ENCODE assay signal across 23 mouse cellular contexts in the genomic region with DNA sequence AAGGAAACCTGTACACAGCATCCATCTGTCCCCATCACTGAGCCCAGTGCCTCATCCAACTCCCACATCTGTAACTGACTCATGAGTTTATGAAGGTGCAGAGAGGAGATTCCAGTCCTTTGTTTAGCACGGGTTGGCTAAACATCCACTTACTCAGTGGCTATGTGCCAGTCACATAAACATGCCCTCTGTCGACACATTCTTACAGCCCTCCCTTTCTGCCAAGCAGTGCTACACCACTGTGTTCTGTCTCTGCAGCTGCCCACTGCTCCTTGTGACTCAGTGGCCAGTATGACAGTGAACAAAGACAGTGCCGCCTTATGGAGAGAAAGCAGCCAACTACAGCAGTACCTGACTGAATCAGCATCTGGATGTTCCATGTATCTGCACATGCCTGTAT. TPM values are rescaled to one million over a fixed set of nuclear protein-coding genes. Genes with fewer than 3 reads are reported as not detected.
DNase-seq lines count a peak whose midpoint lies in the region; ATAC-seq and TF ChIP-seq lines count a peak whose summit lies in the region.
"Had no signal": no experiment of that assay in that cellular context is flagged by ENCODE, and none has a peak within 500 bp of the region (broad histone marks: within the 10 kb centered on the region; RNA-seq: fewer than 3 reads in every experiment).

No protein-coding gene starts in this region.

- H3K4me1 ChIP-seq in lung, embryonic 14.5 days (ENCODE audit: insufficient read depth): no peaks in the 10 kb centered on the region
- H3K4me1 ChIP-seq in MEL (ENCODE audit: control insufficient read depth in 1 of 2, insufficient read depth in 2 of 2, low read length in 2 of 2): no peaks in the 10 kb centered on the region
- H3K4me1 ChIP-seq in intestine, embryonic 16.5 days (ENCODE audit: control insufficient read depth, insufficient read depth, low read length): no peaks in the 10 kb centered on the region
- H3K4me1 ChIP-seq: forebrain, embryonic 13.5 days; heart, embryonic 13.5 days; hindbrain, embryonic 15.5 days; limb, embryonic 15.5 days; liver, embryonic 15.5 days; neural tube, embryonic 13.5 days had no signal

- peak; percentile 26 for DNase-seq in lung, embryonic 14.5 days
- DNase-seq in lung, postnatal 25 days (ENCODE audit: low spot score): no peak
- DNase-seq in 3134 (ENCODE audit: extremely low read depth, insufficient read length, low spot score) (peak; percentile 69), MEL (ENCODE audit: low read depth, low spot score) (peak; percentile 32)
- no peak for DNase-seq in urinary bladder, postnatal 36 days (ENCODE audit: low spot score in 2 of 2)
- no peak for DNase-seq in gastrocnemius, adult 8-10 months (ENCODE audit: low spot score in 2 of 2)
- no peak for DNase-seq in layer of hippocampus, adult 9-10 months (ENCODE audit: low spot score)
- DNase-seq: adrenal gland, postnatal 36 days; cerebellum, adult 18-20 months; cerebellum, postnatal 25 days; embryo, embryonic 11 days; heart, postnatal 4 days; kidney, adult 11 months; kidney, postnatal 10 days; thymus, postnatal 36 days had no signal

- WGBS in lung, embryonic 14.5 days: 60% methylated on average over 3 of the region's 3 CpGs
- WGBS in intestine, embryonic 16.5 days: 58% methylated on average over 3 of the region's 3 CpGs

- TF ChIP-seq POLR2A in MEL (IDR thresholded peaks at IDR 0.05; ENCODE audit: control insufficient read depth in 1 of 2, insufficient read depth in 1 of 2, low read depth in 1 of 2, low read length in 2 of 2, poor library complexity in 1 of 2): no peak

- H3K27me3 ChIP-seq in lung, embryonic 14.5 days (ENCODE audit: insufficient read depth, low read length): no peaks in the 10 kb centered on the region
- H3K27me3 ChIP-seq in MEL (ENCODE audit: control insufficient read depth in 1 of 2, insufficient read depth in 2 of 2, low read length in 2 of 2): no peaks in the 10 kb centered on the region
- no peaks in the 10 kb centered on the region for H3K27me3 ChIP-seq in intestine, embryonic 16.5 days (replicated peaks; ENCODE audit: control insufficient read depth, insufficient read depth, low read length)
- H3K27me3 ChIP-seq: forebrain, embryonic 13.5 days; heart, embryonic 13.5 days; hindbrain, embryonic 15.5 days; limb, embryonic 15.5 days; liver, embryonic 15.5 days; midbrain, embryonic 12.5 days; neural tube, embryonic 13.5 days had no signal

- H3K27ac ChIP-seq in lung, embryonic 14.5 days (ENCODE audit: low read depth): no peak overlapping the region
- no peak overlapping the region for H3K27ac ChIP-seq in MEL (ENCODE audit: control insufficient read depth, low read depth, low read length)
- no peak overlapping the region for H3K27ac ChIP-seq in intestine, embryonic 16.5 days (ENCODE audit: low read length)
- H3K27ac ChIP-seq: forebrain, embryonic 13.5 days; heart, embryonic 13.5 days; hindbrain, embryonic 15.5 days; limb, embryonic 15.5 days; liver, embryonic 15.5 days; midbrain, embryonic 12.5 days; neural tube, embryonic 13.5 days had no signal

- H3K9me3 ChIP-seq in lung, embryonic 14.5 days (ENCODE audit: low read depth, low read length): no peaks in the 10 kb centered on the region
- no peaks in the 10 kb centered on the region for H3K9me3 ChIP-seq in MEL (replicated peaks; ENCODE audit: insufficient read depth, low read length)
- H3K9me3 ChIP-seq in intestine, embryonic 16.5 days (ENCODE audit: control insufficient read depth, low read length): no peaks in the 10 kb centered on the region
- H3K9me3 ChIP-seq: forebrain, embryonic 13.5 days; heart, embryonic 13.5 days; hindbrain, embryonic 15.5 days; limb, embryonic 15.5 days; liver, embryonic 15.5 days; midbrain, embryonic 12.5 days had no signal

- TF ChIP-seq EP300 in MEL (IDR thresholded peaks at IDR 0.05; ENCODE audit: low read depth in 1 of 2, low read length in 2 of 2): no peak; a peak in 1 of 4 replicates

- no peak overlapping the region for H3K9ac ChIP-seq in lung, embryonic 14.5 days
- H3K9ac ChIP-seq in MEL (ENCODE audit: control insufficient read depth, low read depth, low read length, poor library complexity, severe bottlenecking): no peak overlapping the region
- no peak overlapping the region for H3K9ac ChIP-seq in intestine, embryonic 16.5 days (ENCODE audit: low read depth, low read length)
- H3K9ac ChIP-seq: forebrain, embryonic 13.5 days; heart, embryonic 13.5 days; hindbrain, embryonic 15.5 days; limb, embryonic 15.5 days; liver, embryonic 15.5 days; midbrain, embryonic 12.5 days; neural tube, embryonic 13.5 days had no signal

- no peak for TF ChIP-seq RAD21 in MEL (IDR thresholded peaks at IDR 0.05; ENCODE audit: low read depth, low read length)

- peaks cover 4% of the 10 kb centered on the region; the same call in 1 of the 2 replicates for H3K36me3 ChIP-seq in lung, embryonic 14.5 days (ENCODE audit: insufficient read depth)
- no peaks in the 10 kb centered on the region; a peak in 1 of 4 replicates for H3K36me3 ChIP-seq in MEL (ENCODE audit: control insufficient read depth in 1 of 2, insufficient read depth in 2 of 2, low read length in 2 of 2)
- H3K36me3 ChIP-seq in intestine, embryonic 16.5 days (ENCODE audit: control insufficient read depth, insufficient read depth, low read length): peaks cover 6% of the 10 kb centered on the region; the same call in 1 of the 2 replicates

- H3K4me2 ChIP-seq in lung, embryonic 14.5 days: no peak overlapping the region
- H3K4me2 ChIP-seq in intestine, embryonic 16.5 days (ENCODE audit: low read depth, low read length): no peak overlapping the region
- H3K4me2 ChIP-seq: forebrain, embryonic 13.5 days; heart, embryonic 13.5 days; hindbrain, embryonic 15.5 days; limb, embryonic 15.5 days; liver, embryonic 15.5 days; midbrain, embryonic 12.5 days; neural tube, embryonic 13.5 days had no signal

- no peak overlapping the region for H3K4me3 ChIP-seq in lung, embryonic 14.5 days (ENCODE audit: low read depth, low read length)
- H3K4me3 ChIP-seq in MEL (ENCODE audit: control insufficient read depth in 1 of 2, insufficient read depth in 1 of 2, low read depth in 2 of 2, low read length in 2 of 2): no peak overlapping the region
- no peak overlapping the region for H3K4me3 ChIP-seq in intestine, embryonic 16.5 days (ENCODE audit: low read length)
- H3K4me3 ChIP-seq: forebrain, embryonic 13.5 days; heart, embryonic 13.5 days; hindbrain, embryonic 15.5 days; limb, embryonic 15.5 days; liver, embryonic 15.5 days; midbrain, embryonic 12.5 days; neural tube, embryonic 13.5 days had no signal

- peak; percentile 47; the same call in 1 of the 2 replicates for ATAC-seq in lung, embryonic 14.5 days (ENCODE audit: insufficient read depth)
- peak; percentile 51 for ATAC-seq in intestine, embryonic 16.5 days
- ATAC-seq: forebrain, embryonic 13.5 days had no signal

- no peaks in the 10 kb centered on the region for H3K79me2 ChIP-seq in MEL (ENCODE audit: control insufficient read depth, insufficient read depth, low read length, poor library complexity)

- TF ChIP-seq CTCF in lung, embryonic 14.5 days (IDR thresholded peaks at IDR 0.05; ENCODE audit: low read depth): no peak
- no peak for TF ChIP-seq CTCF in MEL (IDR thresholded peaks at IDR 0.05 in 2 of 3, conservative IDR thresholded peaks at IDR 0.05 in 1 of 3; ENCODE audit: control insufficient read depth in 1 of 3, insufficient read depth in 1 of 3, low read depth in 2 of 3, low read length in 3 of 3, poor library complexity in 1 of 3, severe bottlenecking in 1 of 3)

TF ChIP-seq in MEL, 35 proteins besides CTCF, POLR2A, EP300 and RAD21:
- TF ChIP-seq TBP (IDR thresholded peaks at IDR 0.05; ENCODE audit: low read depth, low read length): no peak

RNA-seq across cellular contexts. Expression of gene Wdr60, which starts 57.1 kb away (rescaled TPM):
- polyA plus RNA-seq in lung, embryonic 14.5 days (2014; fragmentation: Nextera tagmentation; extraction: Ambion mirVana): 16.4 and 18.2 TPM in 2 replicates
- total RNA-seq in MEL (2012; rRNA removed): 18.3 and 19.8 TPM in 2 replicates
- polyA plus RNA-seq in MEL (2012; ENCODE audit: insufficient read depth in 1 of 2, insufficient read length in 2 of 2, low read depth in 1 of 2, low replicate concordance in 2 of 2, missing spikeins in 1 of 2): 10 to 100 TPM in 1 of 2 experiments, not detected in 1; 21.0 TPM
- 10.7 and 11.0 TPM in 2 replicates for polyA plus RNA-seq in intestine, embryonic 16.5 days (2015; fragmentation: Nextera tagmentation; extraction: Ambion mirVana)
- 10 to 100 TPM; 13.8 to 19.6 (median 14.2) TPM for total RNA-seq in gastrocnemius, adult 8-10 months (2022)

Comparison
In these comparisons a context has a peak if more than half of its experiments do, and no peak if none do; other contexts are left out.
1. DNase-seq: peak in lung, embryonic 14.5 days (single experiment), 3134 (single experiment) and MEL (single experiment); none in lung, postnatal 25 days (single experiment), urinary bladder, postnatal 36 days (0 of 2), gastrocnemius, adult 8-10 months (0 of 2) and layer of hippocampus, adult 9-10 months (single experiment).